Mouse (Mus musculus) 3T3-L1 (cell line): ENCODE data around the gene Gnai2.

Experiments used
- DNase-seq: peaks from one replicate; pipeline ENCODE4 v3.0.0-alpha.2; 2015; ENCODE audit warnings: low read depth, low spot score

Gnai2 gene

DNA sequence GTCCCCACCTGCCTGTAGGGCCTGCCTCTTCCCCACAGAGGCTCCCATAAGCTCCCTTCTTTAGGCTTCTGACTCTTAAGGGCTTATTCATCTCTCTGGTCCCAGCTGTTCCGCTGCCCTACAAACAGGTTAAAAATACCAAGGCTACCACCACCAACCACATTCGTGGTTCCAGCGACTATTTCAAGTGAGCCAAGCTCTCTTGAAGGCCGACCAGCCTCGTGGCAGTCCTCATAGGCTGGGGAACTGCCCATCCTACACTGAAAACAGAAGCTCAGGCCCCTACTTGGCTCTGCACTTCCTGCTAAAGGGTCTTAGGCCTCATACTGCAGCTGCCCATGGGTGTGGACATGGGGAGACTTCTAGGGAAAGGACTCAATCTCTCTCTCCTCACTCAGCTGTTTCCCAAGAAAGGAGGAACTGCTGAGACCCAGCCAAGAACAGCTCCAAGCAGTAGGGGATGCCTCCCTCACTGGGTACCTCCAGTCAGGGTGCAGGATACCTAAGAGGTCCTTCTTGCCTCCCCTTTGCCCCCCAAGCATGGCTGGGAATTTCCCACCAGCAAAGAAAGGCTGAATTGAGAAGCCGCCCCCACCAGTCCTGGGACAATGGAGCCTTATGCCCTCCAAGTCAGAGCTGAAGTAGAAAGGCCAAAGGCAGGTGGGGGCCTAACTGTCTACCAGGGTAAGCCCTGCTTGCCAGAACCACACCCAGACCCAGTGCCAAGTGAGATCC lies 23.5 kb downstream of the Gnai2 start:
- DNase-seq, result no peak

GRCm38 (mm10) chr9:107609433-107609830 lies 25.7 kb downstream of the Gnai2 start:
- no peak for DNase-seq

DNA sequence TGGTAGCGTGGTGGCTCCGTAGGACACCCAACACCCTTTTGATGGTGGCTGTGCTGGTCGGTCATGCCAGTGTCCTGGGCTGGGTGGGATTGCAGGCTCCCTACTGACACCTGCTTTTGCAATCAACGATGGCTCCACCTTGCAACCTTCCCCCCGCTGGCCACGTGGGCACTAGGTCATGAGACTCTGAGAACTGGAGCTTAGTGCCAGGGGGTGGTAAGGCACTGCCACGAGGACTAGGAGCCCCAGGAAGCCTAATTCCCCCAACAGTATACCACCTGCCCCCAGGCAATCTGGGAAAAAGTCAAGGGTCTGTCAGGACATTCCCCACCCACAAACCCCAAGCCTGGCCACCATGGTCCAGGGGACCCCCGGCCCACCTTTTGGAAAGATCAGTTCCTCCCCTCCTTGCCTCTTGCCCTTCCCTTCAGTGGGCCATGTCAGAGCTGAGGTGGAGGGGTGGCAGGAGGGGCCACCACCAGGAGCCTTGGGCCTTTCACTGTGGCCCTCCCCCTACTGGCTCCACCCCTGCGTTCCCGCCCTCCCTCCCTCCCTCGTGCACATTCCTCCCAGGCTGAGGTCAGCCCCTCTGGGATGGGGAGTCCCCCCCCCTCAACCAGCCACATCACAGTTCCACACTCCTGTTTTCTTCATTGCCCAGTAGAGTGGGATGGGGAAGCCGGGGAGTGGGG lies 26.3 kb downstream of the Gnai2 start, which contains the start of gene Sema3b:
Sema3b (minus strand) TSS at position 489 of the 692 bp plus-strand sequence.
- DNase-seq, result no peak

GRCm38 (mm10) chr9:107607653-107608245 lies 27.4 kb downstream of the Gnai2 start:
- DNase-seq, result no peak

GRCm38 (mm10) chr9:107607036-107607435 lies 28.1 kb downstream of the Gnai2 start:
- DNase-seq, result no peak

DNA sequence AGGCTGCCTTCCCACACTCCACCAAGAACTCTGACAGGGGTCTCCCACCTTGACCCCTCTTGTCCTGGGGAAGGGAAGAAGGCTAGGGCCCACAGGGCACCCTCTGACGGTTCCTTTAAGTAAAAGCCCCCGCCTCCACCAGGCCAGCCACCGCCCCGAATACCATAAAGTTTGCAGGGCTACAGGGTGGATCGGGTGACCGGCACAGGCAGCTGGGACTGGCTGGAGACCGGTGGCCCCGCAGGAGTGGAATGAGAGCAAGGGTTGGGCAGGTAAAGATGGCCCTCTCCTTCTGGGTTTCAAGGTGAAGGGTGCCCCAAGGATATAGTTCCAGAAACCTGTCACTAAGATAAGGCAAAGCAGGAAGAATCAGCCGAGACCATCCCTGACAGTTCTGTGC lies 28.6 kb downstream of the Gnai2 start:
- DNase-seq, result no peak

DNA sequence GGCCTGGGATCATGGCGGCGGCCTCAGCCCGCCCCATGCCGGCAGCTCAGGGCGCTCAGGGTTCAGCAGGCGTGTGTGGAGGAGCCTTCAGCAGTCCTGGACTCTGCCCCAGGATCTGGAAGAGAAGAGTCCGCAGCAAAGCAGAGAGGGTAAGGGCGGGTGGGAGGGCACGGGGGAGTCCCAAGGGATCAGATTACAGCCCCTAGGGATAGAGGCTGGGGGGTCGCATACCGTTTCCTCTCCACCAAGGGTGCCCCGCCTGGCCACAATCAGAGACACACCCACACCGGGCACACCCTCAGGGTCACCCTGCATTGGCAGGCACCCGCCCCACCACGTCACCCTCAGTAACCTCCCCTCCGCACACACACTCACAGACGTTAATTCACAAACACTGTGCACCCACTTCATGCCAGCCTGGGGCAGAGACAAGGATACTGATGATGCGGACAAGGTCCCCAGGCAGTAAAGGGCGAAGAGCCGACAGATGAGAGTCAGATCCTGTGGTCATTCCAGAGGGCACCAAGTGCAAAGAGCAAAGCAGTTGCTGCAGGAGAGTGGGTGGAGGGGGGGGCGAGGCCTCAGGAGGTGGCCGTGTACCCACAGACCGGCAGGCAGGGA lies 30.0 kb downstream of the Gnai2 start:
- no peak for DNase-seq

DNA sequence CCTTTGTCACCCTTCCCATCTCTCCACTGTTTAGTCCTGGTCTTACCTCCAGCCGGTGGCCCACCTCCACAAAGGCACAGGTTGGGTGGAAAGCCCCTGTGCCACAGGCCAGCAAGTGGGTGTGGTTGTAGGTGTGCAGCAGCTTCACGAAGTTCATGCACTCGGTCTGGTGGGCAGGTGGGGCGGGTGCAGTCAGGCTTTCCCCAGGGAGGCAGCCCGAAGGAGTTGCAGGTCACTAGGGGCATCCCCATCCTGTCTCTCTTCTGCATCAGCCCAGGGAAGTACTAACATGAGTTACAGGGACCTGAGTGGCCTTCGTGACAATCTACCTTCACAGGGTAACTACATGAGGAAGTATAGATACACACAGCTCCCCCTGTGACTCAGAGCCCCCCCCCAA lies 31.9 kb downstream of the Gnai2 start:
- DNase-seq, result no peak

DNA sequence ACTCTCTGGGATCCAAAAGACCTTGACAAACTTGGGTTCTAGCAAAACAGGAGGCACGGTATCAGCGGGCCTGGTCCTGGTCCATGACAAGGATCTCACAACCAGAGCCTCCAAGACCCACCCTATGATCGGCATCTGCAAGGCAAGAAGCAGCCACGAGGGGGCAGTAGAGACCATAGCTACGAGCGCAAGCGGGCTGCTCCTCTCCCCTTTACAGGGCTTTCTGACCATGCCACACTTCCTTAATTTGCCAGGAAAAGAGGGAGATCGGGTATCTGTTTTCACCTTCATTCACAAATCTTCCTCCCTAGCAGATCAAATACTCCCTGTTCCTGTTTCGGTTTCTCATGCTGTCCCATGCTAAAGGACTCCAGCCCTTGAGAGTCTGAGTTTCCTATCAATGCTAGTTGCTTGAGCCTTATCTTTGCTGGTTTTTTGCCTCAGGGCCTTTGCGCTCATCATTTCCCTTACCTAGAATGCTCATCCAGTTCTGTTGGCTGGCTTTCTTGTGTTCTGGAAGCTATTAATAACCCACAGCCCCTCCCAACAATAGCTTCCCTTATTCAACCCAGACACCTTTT lies 33.0 kb downstream of the Gnai2 start:
- DNase-seq, result peak; percentile 93

DNA sequence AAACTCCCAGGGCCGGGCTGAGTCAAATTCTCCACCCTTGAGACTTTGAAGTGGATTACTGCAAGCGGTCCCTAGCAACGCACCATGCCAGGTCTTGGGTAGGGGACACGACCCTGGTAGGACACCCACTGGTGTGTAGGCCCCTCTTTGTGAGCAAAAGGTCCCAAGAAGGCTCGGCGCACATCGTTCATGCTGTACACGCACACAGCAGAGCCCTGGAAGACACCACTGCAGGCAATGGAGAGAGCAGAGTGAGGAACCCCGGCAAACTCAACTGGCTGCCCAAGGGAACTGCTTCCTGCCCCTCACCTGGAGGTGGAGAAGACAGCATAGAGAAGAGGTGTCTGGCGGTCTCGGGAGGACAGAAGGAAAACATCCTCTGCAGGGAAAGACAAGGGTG lies 33.9 kb downstream of the Gnai2 start:
- no peak for DNase-seq

- no peak for DNase-seq
Measured at GRCm38 (mm10) chr9:107600745-107601144, 34.4 kb downstream of the Gnai2 start.

DNA sequence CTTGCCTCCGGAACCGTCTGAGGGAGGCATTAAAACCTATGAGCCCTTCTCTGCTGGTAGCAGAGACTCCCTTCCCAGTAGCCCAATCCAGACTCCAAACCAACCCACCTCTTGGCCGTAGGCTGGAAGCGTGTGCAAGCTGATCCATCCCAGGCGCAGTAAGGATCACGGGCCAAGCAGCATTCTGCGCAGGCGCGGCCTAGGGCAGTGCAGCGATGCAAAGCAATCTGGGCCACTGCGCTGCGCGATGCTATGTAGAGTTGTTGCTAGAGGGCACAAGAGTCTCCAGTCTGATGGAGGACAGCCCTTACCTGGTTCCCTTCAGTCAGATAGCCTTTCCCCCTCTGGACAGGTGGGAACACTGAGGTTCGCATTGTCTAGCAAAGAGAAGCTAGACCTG lies 35.3 kb downstream of the Gnai2 start:
- no peak for DNase-seq

DNA sequence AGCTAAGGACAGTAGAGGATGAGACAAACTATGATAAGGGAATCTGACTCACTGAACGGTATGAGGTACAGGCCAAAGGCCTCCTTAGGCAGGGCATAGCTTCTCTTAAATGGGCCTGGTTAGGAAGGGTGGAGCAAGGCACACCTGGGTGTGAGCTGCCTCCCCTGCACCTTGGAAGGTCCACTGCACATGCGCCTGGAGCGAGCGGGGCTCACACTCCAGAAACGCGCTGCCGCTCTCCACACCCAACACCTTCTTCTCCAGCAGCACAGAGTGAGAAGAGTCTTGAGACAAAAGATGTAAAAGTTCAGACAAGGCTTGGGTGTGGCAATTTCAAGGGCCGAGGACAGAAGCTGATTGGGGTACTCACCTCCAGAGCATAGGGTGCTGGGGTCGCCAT lies 35.7 kb downstream of the Gnai2 start:
- no peak for DNase-seq

DNA sequence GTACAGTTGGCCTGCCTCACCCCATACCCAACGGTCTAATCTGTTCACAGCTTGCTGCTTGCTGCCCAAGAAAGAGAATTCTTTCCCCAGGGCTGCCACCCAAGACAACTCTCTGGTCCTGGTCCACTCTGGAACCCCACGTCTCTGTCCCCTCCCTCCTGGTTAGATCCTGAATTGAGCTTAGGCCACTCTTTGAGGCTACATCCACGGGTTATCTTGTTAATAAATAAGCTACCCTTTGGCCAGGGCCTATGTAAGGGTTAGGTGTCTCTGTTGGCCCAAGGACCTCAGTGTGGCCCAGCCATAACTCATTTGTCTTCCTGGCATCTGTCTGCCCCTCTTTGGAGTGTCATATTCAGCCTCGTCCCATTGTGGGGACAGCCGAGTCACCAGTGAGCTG lies 36.8 kb downstream of the Gnai2 start:
- DNase-seq, result no peak

DNA sequence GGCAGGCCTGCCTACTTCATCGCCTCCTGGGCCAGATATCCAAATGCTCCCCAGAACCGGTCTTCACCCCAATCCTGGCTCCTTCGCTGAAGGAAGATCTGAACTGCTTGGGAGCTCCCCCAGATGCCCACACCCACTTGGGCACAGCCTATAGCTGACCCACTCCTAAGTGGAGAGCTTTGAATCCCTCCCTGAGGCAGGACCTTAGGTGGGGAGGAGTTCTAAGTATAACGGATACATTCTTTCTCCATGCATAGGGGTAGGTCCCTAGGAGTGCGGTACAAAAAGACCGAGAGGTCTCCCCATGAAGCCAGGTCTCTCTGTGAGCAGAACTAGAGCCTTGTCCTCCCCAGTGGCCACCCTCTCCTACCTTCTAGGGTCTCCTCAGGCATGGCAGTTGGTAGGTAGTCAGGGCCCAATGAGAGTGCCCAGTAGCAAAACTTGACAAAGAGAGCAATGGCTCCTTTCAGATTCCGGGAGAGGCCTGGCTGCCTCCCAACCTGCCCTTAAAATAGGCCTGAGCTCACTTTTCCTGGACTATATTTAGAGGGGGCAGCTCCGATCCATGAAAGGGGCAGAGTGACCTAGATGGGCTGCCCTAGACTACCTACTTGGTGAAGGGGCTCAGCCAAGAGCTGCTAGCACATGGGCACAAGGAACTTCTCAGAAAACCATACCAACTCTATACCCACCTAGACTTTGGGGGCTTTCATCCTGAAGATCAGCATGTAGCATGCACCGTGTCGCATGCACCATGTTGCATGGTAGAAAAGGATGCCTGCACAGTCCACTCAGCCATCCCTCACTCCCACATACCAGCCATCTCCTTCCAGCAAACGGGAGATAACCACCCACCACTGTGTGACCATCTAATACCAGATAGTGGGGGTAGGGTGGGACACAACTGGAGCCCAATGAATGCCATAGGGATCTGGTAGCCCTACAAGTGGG lies 38.3 kb downstream of the Gnai2 start:
- no peak for DNase-seq

DNA sequence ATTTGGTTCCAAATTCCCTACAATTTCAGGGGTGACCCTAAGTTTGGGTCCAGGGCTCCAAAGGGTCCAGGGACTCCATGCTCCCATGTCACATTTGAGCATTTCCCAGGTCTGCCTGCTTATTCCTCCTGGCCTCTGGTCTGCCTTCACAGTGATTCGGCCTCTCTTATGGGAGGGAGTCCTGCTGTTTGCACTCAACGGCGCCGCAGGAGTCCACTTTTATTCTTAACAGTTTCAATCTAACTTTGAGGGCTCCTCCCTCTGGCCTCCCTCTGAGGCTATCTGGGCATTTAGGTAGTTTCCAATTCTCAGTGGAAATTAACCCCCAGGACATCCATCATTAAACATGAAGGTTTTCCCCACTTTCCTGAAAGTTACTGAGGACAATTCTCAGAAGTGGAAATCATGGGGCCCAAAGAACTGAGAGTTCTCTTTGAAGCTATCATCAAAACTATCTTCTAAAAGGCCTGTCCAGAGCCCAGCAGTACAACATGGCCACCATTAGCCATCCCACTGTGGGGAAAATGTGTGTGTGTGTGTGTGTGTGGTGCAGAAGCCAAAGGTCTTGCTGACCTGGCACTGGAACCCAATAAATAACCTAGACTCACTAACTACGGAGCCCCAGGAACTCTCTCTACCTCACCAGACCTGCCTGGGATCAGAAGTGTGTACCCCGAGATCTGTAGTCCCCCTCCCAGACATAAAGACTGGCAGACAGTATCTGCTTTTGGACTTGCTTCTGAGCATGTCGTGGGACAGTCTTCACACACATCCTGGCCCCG lies 40.7 kb downstream of the Gnai2 start:
- no peak for DNase-seq

DNA sequence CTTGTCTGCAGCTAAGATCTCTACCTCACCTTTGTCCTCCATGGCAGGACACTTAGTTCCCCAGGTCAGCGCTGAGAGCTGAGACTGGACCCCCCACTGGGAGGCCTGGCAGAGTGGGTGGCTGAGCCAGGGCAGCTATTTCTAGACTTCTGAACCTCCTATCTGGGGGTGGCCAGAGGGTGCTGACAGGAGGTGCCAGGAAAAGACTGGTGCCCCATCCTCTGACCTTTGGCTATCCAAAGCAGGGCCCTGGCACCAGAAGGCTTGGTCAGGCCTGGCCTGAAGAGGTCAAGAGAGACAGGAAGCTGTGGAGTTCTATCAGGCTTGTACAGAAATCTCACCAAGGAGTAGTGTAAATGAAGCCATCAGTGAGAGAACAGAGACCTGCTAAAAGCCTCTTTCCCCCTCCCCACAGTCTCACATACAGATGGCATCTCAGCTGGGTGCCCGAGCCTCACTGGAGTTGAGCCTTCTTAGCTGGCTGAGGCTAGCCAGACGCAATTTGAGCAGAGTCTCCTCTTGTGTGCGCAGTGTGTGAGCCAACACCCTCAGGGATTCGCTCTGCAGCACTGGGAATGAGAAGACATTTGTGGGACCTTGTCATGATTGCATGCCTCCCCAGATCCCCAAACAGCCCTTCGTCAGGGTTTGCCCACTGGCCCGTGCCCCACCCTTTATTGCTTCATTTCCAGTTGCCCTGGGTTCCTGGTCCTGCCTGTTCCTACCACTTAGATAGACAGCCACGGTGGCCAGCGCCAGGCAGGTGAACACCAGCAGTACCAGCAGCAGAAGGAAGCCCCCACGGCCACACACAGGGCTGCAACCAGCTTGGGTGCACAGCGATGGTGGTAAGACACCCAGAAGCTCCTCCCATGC lies 41.8 kb downstream of the Gnai2 start:
- no peak for DNase-seq

GRCm38 (mm10) chr9:107590773-107591060 lies 44.5 kb downstream of the Gnai2 start:
- no peak for DNase-seq

GRCm38 (mm10) chr9:107590058-107590772 lies 45.0 kb downstream of the Gnai2 start:
- no peak for DNase-seq
